Mouse (Mus musculus) embryonic facial prominence, embryonic 10.5 days (tissue): Measurements from ENCODE around the gene Pomgnt2. TPM values are rescaled to one million over a fixed set of nuclear protein-coding genes. Genes with fewer than 3 reads are reported as not detected.

Experiments used
- DNase-seq: peaks from one replicate; pipeline ENCODE4 v3.0.0-alpha.2; 2017; ENCODE audit warnings: low spot score
- H3K27ac ChIP-seq: fragments of 300-500 bp; sonication (generic); replicated peaks from 2 replicates; pipeline ENCODE4 v1.5.1; 2016; ENCODE audit warnings: mild to moderate bottlenecking
- H3K27me3 ChIP-seq: fragments of 300-500 bp; sonication (generic); replicated peaks from 2 replicates; pipeline ENCODE4 v1.6.1; 2016; ENCODE audit warnings: low read depth, mild to moderate bottlenecking; ENCODE audit not compliant: poor library complexity, severe bottlenecking
- H3K36me3 ChIP-seq: fragments of 300-500 bp; sonication (generic); replicated peaks from 2 replicates; pipeline ENCODE4 v1.6.1; 2016; ENCODE audit warnings: mild to moderate bottlenecking, moderate library complexity
- H3K4me1 ChIP-seq: fragments of 300-500 bp; sonication (generic); 2 replicates; pipeline ENCODE4 v1.6.1; 2016
- H3K4me3 ChIP-seq: fragments of 300-500 bp; sonication (generic); 2 replicates; pipeline ENCODE4 v1.5.1; 2016; ENCODE audit warnings: mild to moderate bottlenecking, moderate library complexity
- H3K9me3 ChIP-seq: fragments of 300-500 bp; sonication (generic); 2 replicates; pipeline ENCODE4 v1.6.1; 2016; ENCODE audit warnings: mild to moderate bottlenecking
- WGBS: fragments of 180-500 bp; shearing (Covaris S2); methylation state at CpG from one replicate; pipeline ENCODE4 v1.1.7; 2016; 5-methylcytosine and 5-hydroxymethylcytosine counted together
- polyA plus RNA-seq: library from polyadenylated mRNA; unstranded; fragments of >200 nt; fragmentation: Nextera tagmentation; extraction: Ambion mirVana; gene quantifications from 2 replicates; pipeline ENCODE4 v1.2.1, GENCODE M21; 2016

Gene Pomgnt2
- 13.5 and 13.9 TPM in 2 replicates for polyA plus RNA-seq

- no peak for DNase-seq
- H3K27me3 ChIP-seq: peaks cover 4% of the 10 kb centered on the region; the same call in 1 of the 2 replicates
- peaks cover 5% of the 10 kb centered on the region; the same call in 1 of the 2 replicates for H3K36me3 ChIP-seq
- 0 out of 2 replicates have a peak, but pooled peaks cover 5% of the 10 kb centered on the region for H3K9me3 ChIP-seq
- H3K27ac ChIP-seq: no peak within 1 kb of the TSS
- peak within 1 kb of the TSS; percentile 84 for H3K4me3 ChIP-seq
- H3K4me1 ChIP-seq: peaks cover 18% of the 10 kb centered on the region
Observed at GRCm38 (mm10) chr9:121997010-121997409, at the start of gene Pomgnt2. Pomgnt2 (minus strand) TSS chr9:121997110.

- Histone ChIP-seq H3K4me3 (no peak overlapping the region), H3K27me3 (no peaks in the 10 kb centered on the region), H3K9me3 (no peaks in the 10 kb centered on the region), H3K36me3 (no peaks in the 10 kb centered on the region), H3K4me1 (peaks cover 14% of the 10 kb centered on the region; the same call in 1 of the 2 replicates), H3K27ac (no peak overlapping the region)
- no peak for DNase-seq
- WGBS: 80% methylated on average over 4 of the region's 4 CpGs
Observed at GRCm38 (mm10) chr9:122039848-122040247, 42.9 kb upstream of the Pomgnt2 start.

GRCm38 (mm10) chr9:122038631-122039030, 41.7 kb upstream of the Pomgnt2 start:
- H3K36me3 ChIP-seq: no peaks in the 10 kb centered on the region
- no peaks in the 10 kb centered on the region for H3K27me3 ChIP-seq
- no peak overlapping the region for H3K4me3 ChIP-seq
- peaks cover 14% of the 10 kb centered on the region; the same call in 1 of the 2 replicates for H3K4me1 ChIP-seq
- DNase-seq: no peak
- H3K9me3 ChIP-seq: no peaks in the 10 kb centered on the region
- H3K27ac ChIP-seq: no peak overlapping the region
- WGBS: 82% methylated on average over 1 of the region's 1 CpGs

GRCm38 (mm10) chr9:122036496-122037054, 39.7 kb upstream of the Pomgnt2 start:
- no peak for DNase-seq
- WGBS: 63% methylated on average over 4 of the region's 4 CpGs
- Histone ChIP-seq H3K27ac (no peak overlapping the region), H3K4me1 (peaks cover 14% of the 10 kb centered on the region; the same call in 1 of the 2 replicates), H3K4me3 (no peak overlapping the region), H3K9me3 (no peaks in the 10 kb centered on the region), H3K36me3 (no peaks in the 10 kb centered on the region), H3K27me3 (no peaks in the 10 kb centered on the region)

GRCm38 (mm10) chr9:122035807-122036206, 38.9 kb upstream of the Pomgnt2 start:
- Histone ChIP-seq H3K4me3 (no peak overlapping the region), H3K27me3 (no peaks in the 10 kb centered on the region), H3K36me3 (no peaks in the 10 kb centered on the region), H3K4me1 (peaks cover 16% of the 10 kb centered on the region), H3K27ac (no peak overlapping the region), H3K9me3 (no peaks in the 10 kb centered on the region)
- no peak for DNase-seq
- 42% methylated on average over 5 of the region's 5 CpGs for WGBS

- Histone ChIP-seq H3K4me3 (no peak overlapping the region), H3K27me3 (no peaks in the 10 kb centered on the region), H3K9me3 (no peaks in the 10 kb centered on the region), H3K4me1 (peaks cover 22% of the 10 kb centered on the region), H3K36me3 (no peaks in the 10 kb centered on the region), H3K27ac (no peak overlapping the region)
- WGBS: 90% methylated on average over 1 of the region's 1 CpGs
- no peak for DNase-seq
Observed at GRCm38 (mm10) chr9:122034949-122035348, 38.0 kb upstream of the Pomgnt2 start.

- WGBS: 73% methylated on average over 3 of the region's 3 CpGs
- H3K4me1 ChIP-seq: peaks cover 31% of the 10 kb centered on the region
- H3K36me3 ChIP-seq: no peaks in the 10 kb centered on the region
- no peaks in the 10 kb centered on the region for H3K9me3 ChIP-seq
- no peak overlapping the region for H3K27ac ChIP-seq
- H3K4me3 ChIP-seq: no peak overlapping the region
- H3K27me3 ChIP-seq: no peaks in the 10 kb centered on the region
- no peak for DNase-seq
Observed at GRCm38 (mm10) chr9:122032071-122032470, 35.2 kb upstream of the Pomgnt2 start.

GRCm38 (mm10) chr9:122030706-122031105, 33.8 kb upstream of the Pomgnt2 start:
- DNase-seq: no peak
- WGBS: 62% methylated on average over 5 of the region's 5 CpGs
- Histone ChIP-seq H3K27me3 (no peaks in the 10 kb centered on the region), H3K4me1 (peaks cover 31% of the 10 kb centered on the region), H3K36me3 (no peaks in the 10 kb centered on the region), H3K4me3 (no peak overlapping the region), H3K27ac (no peak overlapping the region), H3K9me3 (no peaks in the 10 kb centered on the region)

GRCm38 (mm10) chr9:122029765-122030164, 32.9 kb upstream of the Pomgnt2 start:
- DNase-seq: no peak
- 88% methylated on average over 7 of the region's 7 CpGs for WGBS
- Histone ChIP-seq H3K9me3 (no peaks in the 10 kb centered on the region), H3K27me3 (no peaks in the 10 kb centered on the region), H3K27ac (no peak overlapping the region; the same call in 1 of the 2 replicates), H3K4me1 (peaks cover 33% of the 10 kb centered on the region), H3K36me3 (no peaks in the 10 kb centered on the region), H3K4me3 (no peak overlapping the region)

- H3K4me3 ChIP-seq: no peak overlapping the region
- DNase-seq: no peak
- 82% methylated on average over 11 of the region's 11 CpGs for WGBS
- no peaks in the 10 kb centered on the region for H3K9me3 ChIP-seq
- peak overlapping the region; percentile 69 for H3K27ac ChIP-seq
- H3K4me1 ChIP-seq: peaks cover 35% of the 10 kb centered on the region
- no peaks in the 10 kb centered on the region for H3K36me3 ChIP-seq
- H3K27me3 ChIP-seq: no peaks in the 10 kb centered on the region
Observed at GRCm38 (mm10) chr9:122027914-122028745, 31.2 kb upstream of the Pomgnt2 start.

- Histone ChIP-seq H3K36me3 (no peaks in the 10 kb centered on the region), H3K9me3 (no peaks in the 10 kb centered on the region), H3K4me3 (no peak overlapping the region), H3K27ac (peak overlapping the region; percentile 69), H3K4me1 (peaks cover 42% of the 10 kb centered on the region), H3K27me3 (no peaks in the 10 kb centered on the region)
- peak; percentile 23 for DNase-seq
- WGBS: 66% methylated on average over 6 of the region's 6 CpGs
Observed at GRCm38 (mm10) chr9:122027081-122027913, 30.4 kb upstream of the Pomgnt2 start.

GRCm38 (mm10) chr9:122025855-122026590, 29.1 kb upstream of the Pomgnt2 start:
- H3K27ac ChIP-seq: peak overlapping the region; percentile 69
- 59% methylated on average over 7 of the region's 7 CpGs for WGBS
- DNase-seq: peak; percentile 48

More at GRCm38 (mm10) chr9:122025855-122026590, 29.1 kb upstream of the Pomgnt2 start:
- no peak overlapping the region for H3K4me3 ChIP-seq
- no peaks in the 10 kb centered on the region for H3K9me3 ChIP-seq
- H3K4me1 ChIP-seq: peaks cover 42% of the 10 kb centered on the region
- no peaks in the 10 kb centered on the region for H3K27me3 ChIP-seq
- no peaks in the 10 kb centered on the region for H3K36me3 ChIP-seq
